Mouse (Mus musculus) limb, embryonic 14.5 days (tissue): ENCODE results near the gene Hoxd8. TPM values are rescaled to one million over a fixed set of nuclear protein-coding genes. Genes with fewer than 3 reads are reported as not detected.

ENCODE experiments used
- ATAC-seq: fragments of 200-750 bp; cut with Nextera tagmentation; 2 replicates; pipeline ENCODE4 v1.8.0; 2017; ENCODE audit warnings: low read depth, moderate number of reproducible peaks, moderate TSS enrichment; ENCODE audit not compliant: low FRiP score
- DNase-seq: peaks from one replicate; pipeline ENCODE4 v3.0.0-alpha.2; 2015; ENCODE audit warnings: low spot score
- H3K27ac ChIP-seq: fragments of 300-500 bp; sonication (generic); replicated peaks from 2 replicates; pipeline ENCODE4 v1.5.1; 2014; ENCODE audit warnings: low read depth, mild to moderate bottlenecking, low read length, moderate library complexity, mixed read lengths
- H3K27me3 ChIP-seq: fragments of 300-500 bp; sonication (generic); 2 replicates; pipeline ENCODE4 v1.6.1; 2014; ENCODE audit warnings: low read length, mixed read lengths; ENCODE audit not compliant: control insufficient read depth, insufficient read depth
- H3K36me3 ChIP-seq: fragments of 300-500 bp; sonication (generic); 2 replicates; pipeline ENCODE4 v1.6.1; 2014; ENCODE audit warnings: mild to moderate bottlenecking, low read length, moderate library complexity, mixed read lengths; ENCODE audit not compliant: control insufficient read depth, insufficient read depth
- H3K4me1 ChIP-seq: fragments of 300-500 bp; sonication (generic); 2 replicates; pipeline ENCODE4 v1.6.1; 2014; ENCODE audit warnings: antibody characterized with exemption, low read length, mixed read lengths; ENCODE audit not compliant: control insufficient read depth, insufficient read depth
- H3K4me2 ChIP-seq: fragments of 300-500 bp; sonication (generic); replicated peaks from 2 replicates; pipeline ENCODE4 v1.6.1; 2014; ENCODE audit warnings: low read depth, mild to moderate bottlenecking, low read length, moderate library complexity; ENCODE audit not compliant: severe bottlenecking
- H3K4me3 ChIP-seq: fragments of 300-500 bp; sonication (generic); replicated peaks from 2 replicates; pipeline ENCODE4 v1.5.1; 2014; ENCODE audit warnings: low read length
- H3K9ac ChIP-seq: fragments of 300-500 bp; sonication (generic); 2 replicates; pipeline ENCODE4 v1.6.1; 2014; ENCODE audit warnings: mild to moderate bottlenecking, low read depth, low read length, moderate library complexity; ENCODE audit not compliant: severe bottlenecking
- H3K9me3 ChIP-seq: fragments of 300-500 bp; sonication (generic); 2 replicates; pipeline ENCODE4 v1.6.1; 2016; ENCODE audit warnings: low read length; ENCODE audit not compliant: control insufficient read depth
- POLR2A ChIP-seq: fragments of 200-500 bp; IDR thresholded peaks from 2 replicates; pipeline ENCODE4 v1.8.0; 2012; ENCODE audit warnings: inconsistent platforms, mild to moderate bottlenecking, moderate library complexity, borderline replicate concordance; ENCODE audit not compliant: insufficient read depth, insufficient read length; ENCODE audit errors: extremely low read depth
- WGBS: fragments of 180-500 bp; shearing (Covaris S2); extraction: QIAGEN DNeasy Blood & Tissue Kit; methylation state at CpG from one replicate; pipeline ENCODE4 v1.1.7; 2014; 5-methylcytosine and 5-hydroxymethylcytosine counted together
- polyA plus RNA-seq, 2 experiments: library from polyadenylated mRNA; depleted of rRNA in 1 of 2; stranded (reverse) in 1 of 2; unstranded in 1 of 2; fragments of >200 nt; fragmentation: Nextera tagmentation in 1 of 2; extraction: Ambion mirVana in 1 of 2; gene quantifications; 2 replicates each; pipeline versions ENCODE4 v1.2.1 to v1.2.3; 2012 to 2014

The Hoxd8 gene
- polyA plus RNA-seq, 2 experiments = 12.7 to 12.8 TPM

DNA sequence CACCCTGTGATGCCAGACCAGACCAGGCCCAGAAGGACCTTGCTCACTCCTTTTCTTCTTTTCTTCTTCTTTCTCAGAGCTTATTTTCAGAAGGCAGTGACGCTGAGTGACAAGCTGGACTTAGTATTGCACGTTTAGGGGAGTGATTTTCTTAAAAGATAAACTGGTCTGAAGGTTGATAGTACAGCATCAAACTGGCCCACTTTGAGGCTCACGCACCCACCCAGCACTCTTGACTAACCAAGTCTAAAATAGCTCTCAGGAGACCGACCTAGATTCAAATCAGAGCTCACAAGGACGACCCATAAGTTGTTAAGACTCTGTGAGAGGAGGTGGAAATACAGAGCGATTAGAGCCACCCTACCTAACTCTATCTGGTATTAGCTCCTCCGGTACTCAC lies 38.0 kb upstream of the Hoxd8 start:
- Histone ChIP-seq H3K9ac (peak overlapping the region; percentile 99), H3K9me3 (no peaks in the 10 kb centered on the region), H3K27ac (peak overlapping the region; percentile 96), H3K36me3 (peaks cover 9% of the 10 kb centered on the region), H3K4me1 (no peaks in the 10 kb centered on the region; the same call in 1 of the 2 replicates), H3K4me3 (peak overlapping the region; percentile 74), H3K4me2 (peak overlapping the region; percentile 96), H3K27me3 (peaks cover 33% of the 10 kb centered on the region; the same call in 1 of the 2 replicates)
- DNase-seq (no peak), ATAC-seq (no peak)
- WGBS = 6% methylated on average over 7 of the region's 7 CpGs
- TF ChIP-seq POLR2A = no peak

DNA sequence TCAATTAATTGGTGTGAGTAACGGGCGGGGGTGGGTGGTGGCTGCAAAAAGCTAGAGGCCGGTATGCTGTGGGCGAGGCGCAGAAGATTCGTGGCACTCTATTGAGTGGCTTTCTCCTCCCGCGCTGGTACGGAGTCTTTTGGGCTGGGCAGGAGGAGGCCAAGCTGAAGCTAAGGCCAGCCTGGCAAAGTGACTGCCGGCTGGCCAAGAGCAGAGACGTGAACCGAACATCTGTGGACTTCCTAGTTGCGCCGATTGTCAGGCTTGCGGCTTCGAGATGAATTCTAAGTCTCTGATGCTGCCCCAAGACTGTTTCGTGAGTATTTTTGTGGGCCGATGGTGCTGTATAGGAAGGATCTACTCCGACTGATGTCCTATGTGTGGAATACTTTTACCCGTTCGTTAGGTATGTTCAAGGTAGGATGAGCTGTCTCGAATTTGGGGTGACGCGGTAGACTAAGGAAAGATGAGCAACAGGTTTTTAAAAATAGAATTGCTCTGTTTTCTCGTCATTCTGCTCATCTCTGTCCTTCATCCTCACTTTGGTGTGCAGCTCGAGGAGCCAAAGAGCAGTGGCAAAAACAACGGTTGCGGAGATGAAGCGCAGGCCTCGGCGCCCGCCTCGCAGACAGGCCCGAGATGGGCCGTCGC lies 37.1 kb upstream of the Hoxd8 start:
- no peaks in the 10 kb centered on the region for H3K4me1 ChIP-seq
- ATAC-seq (peak; percentile 2; the same call in 1 of the 2 replicates), DNase-seq (no peak)
- peaks cover 9% of the 10 kb centered on the region for H3K36me3 ChIP-seq
- H3K9ac ChIP-seq = peak overlapping the region; percentile 99
- peaks cover 25% of the 10 kb centered on the region; the same call in 1 of the 2 replicates for H3K27me3 ChIP-seq
- peak overlapping the region; percentile 96 for H3K4me2 ChIP-seq
- H3K4me3 ChIP-seq = peak overlapping the region; percentile 74
- H3K27ac ChIP-seq = peak overlapping the region; percentile 96
- TF ChIP-seq POLR2A = 0 out of 2 replicates have a peak, but pooled peaks have one; percentile 20
- 2% methylated on average over 35 of the region's 36 CpGs for WGBS
- no peaks in the 10 kb centered on the region for H3K9me3 ChIP-seq

DNA sequence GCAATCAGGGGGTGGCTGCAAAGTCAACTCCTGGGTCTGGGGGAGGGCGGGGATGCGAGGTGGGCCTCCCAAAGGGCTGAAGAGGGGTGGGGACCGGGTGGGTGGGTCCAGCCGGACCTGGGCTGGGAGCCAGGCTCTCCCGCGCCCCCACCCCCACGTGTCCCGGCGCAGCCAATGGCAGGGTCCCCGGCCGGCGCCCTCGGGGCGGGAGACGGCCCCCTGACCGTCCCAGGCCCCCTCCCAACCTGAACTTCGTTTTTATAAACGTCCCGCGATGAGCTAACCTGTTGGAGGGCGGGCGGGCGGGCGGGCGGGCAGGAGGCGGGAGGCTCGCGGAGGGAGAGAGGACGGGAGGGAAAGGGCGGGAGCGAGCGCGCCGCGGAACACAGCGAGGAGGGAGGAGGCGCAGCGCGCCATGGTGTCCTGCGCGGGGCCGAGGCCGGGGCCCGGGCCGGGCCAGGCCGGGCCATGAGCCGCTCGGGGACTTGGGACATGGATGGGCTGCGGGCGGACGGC lies 36.5 kb upstream of the Hoxd8 start, which contains the start of gene Hoxd13:
Hoxd13 (plus strand) TSS at position 469 of the 516 bp plus-strand sequence.
- ATAC-seq (peak; percentile 87), DNase-seq (peak; percentile 81)
- Histone ChIP-seq H3K9me3 (no peaks in the 10 kb centered on the region), H3K4me1 (no peaks in the 10 kb centered on the region), H3K4me3 (peak within 1 kb of the TSS; percentile 74), H3K27me3 (peaks cover 29% of the 10 kb centered on the region; the same call in 1 of the 2 replicates), H3K27ac (peak within 1 kb of the TSS; percentile 96), H3K36me3 (peaks cover 9% of the 10 kb centered on the region), H3K4me2 (peak within 1 kb of the TSS; percentile 96), H3K9ac (peak within 1 kb of the TSS; percentile 99)
- WGBS = 3% methylated on average over 4 of the region's 51 CpGs
- no peak for TF ChIP-seq POLR2A

DNA sequence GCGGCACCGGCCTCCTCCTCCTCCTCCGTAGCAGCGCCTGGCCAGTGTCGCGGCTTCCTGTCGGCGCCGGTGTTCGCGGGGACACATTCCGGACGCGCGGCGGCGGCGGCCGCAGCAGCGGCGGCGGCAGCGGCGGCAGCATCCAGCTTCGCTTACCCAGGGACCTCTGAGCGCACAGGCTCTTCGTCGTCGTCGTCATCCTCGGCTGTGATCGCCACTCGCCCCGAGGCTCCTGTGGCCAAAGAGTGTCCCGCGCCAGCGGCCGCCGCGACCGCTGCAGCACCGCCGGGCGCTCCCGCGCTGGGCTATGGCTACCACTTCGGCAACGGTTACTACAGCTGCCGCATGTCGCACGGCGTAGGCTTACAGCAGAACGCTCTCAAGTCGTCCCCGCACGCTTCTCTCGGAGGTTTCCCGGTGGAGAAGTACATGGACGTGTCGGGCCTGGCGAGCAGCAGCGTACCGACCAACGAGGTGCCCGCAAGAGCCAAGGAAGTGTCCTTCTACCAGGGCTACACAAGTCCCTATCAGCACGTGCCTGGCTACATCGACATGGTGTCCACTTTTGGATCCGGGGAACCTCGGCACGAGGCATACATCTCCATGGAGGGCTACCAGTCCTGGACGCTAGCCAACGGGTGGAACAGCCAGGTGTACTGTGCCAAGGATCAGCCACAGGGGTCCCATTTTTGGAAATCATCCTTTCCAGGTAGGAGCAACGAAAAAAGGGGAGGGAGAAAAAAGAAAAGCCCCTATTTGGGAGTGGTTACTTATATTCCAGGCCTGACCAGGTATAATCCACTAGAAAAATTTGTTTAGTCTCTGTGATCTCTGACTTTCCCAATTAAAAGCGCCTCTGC lies 35.8 kb upstream of the Hoxd8 start:
- DNase-seq (no peak), ATAC-seq (peak; percentile 5)
- H3K27ac ChIP-seq = peak overlapping the region; percentile 96
- peaks cover 9% of the 10 kb centered on the region for H3K36me3 ChIP-seq
- peak overlapping the region; percentile 99 for H3K9ac ChIP-seq
- H3K4me3 ChIP-seq = peak overlapping the region; percentile 74
- peak overlapping the region; percentile 96 for H3K4me2 ChIP-seq
- no peaks in the 10 kb centered on the region for H3K9me3 ChIP-seq
- peak; percentile 19; the same call in 1 of the 2 replicates for TF ChIP-seq POLR2A
- peaks cover 29% of the 10 kb centered on the region; the same call in 1 of the 2 replicates for H3K27me3 ChIP-seq
- under 1% methylated on average over 38 of the region's 74 CpGs for WGBS
- peaks cover 5% of the 10 kb centered on the region for H3K4me1 ChIP-seq

DNA sequence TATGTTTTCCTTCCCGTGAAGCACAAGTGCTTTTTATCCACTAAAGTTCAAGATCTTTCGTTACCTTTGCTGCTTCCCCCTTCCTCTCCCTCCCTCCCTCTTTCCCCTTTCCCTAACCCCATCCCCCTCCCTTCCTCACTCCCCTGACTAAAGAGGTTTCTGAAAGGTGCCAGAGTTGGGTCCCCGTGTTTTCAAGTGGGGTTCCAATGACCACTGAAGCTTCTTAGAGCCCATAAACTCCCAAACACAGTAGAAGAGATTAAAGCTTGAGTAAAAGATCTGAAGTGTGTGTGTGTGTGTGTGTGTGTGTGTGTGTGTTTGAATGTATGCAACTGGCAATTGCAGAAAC lies 35.2 kb upstream of the Hoxd8 start:
- Histone ChIP-seq H3K27me3 (peaks cover 29% of the 10 kb centered on the region; the same call in 1 of the 2 replicates), H3K9ac (peak overlapping the region; percentile 99), H3K4me1 (peaks cover 9% of the 10 kb centered on the region), H3K4me2 (peak overlapping the region; percentile 96), H3K9me3 (no peaks in the 10 kb centered on the region), H3K27ac (peak overlapping the region; percentile 96), H3K36me3 (peaks cover 9% of the 10 kb centered on the region), H3K4me3 (peak overlapping the region; percentile 74)
- no peak for DNase-seq
- no peak for TF ChIP-seq POLR2A
- ATAC-seq = no peak
- WGBS = 3% methylated on average over 3 of the region's 3 CpGs
